26 mouse cellular contexts compared by ENCODE assay signal in the genomic region with DNA sequence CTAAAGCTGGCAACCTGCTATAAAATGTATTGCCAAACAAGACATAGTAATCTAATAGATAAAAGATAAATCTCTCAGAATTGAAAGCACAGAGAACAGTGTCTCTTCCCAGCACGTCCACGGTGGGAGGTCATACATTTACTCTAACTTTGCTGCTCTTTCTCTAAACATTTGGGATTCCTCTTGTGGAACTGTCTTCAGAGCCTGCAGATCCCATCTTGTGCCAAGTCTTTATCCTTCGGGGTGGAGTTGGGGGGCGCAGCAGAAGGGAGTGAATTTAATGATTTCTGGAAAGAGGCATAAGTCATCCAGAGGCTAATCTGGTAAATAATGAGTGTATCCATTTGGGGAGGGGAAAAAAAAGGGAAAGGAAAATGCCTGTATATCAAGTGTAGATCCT.
"Had no signal": no experiment of that assay in that cellular context is flagged by ENCODE, and none has a peak within 500 bp of the region (broad histone marks: within the 10 kb centered on the region; RNA-seq: fewer than 3 reads in every experiment).

No protein-coding gene starts in this region.

- H3K27ac ChIP-seq: gastrocnemius, adult 2 months; heart, adult 2 months; heart, embryonic 13.5 days; heart, embryonic 15.5 days; hindbrain, embryonic 10.5 days; hindbrain, embryonic 12.5 days; hindbrain, embryonic 14.5 days; kidney, embryonic 15.5 days; kidney, postnatal 0 days; limb, embryonic 13.5 days; limb, embryonic 15.5 days; liver, embryonic 12.5 days had no signal

- ATAC-seq: hindbrain, embryonic 16.5 days; inflammation-experienced regulatory T-cells, adult 6 months; liver, embryonic 12.5 days had no signal

- H3K9me3 ChIP-seq: heart, embryonic 13.5 days; heart, embryonic 15.5 days; hindbrain, embryonic 10.5 days; hindbrain, embryonic 12.5 days; kidney, embryonic 15.5 days; limb, embryonic 13.5 days; limb, embryonic 15.5 days; liver, embryonic 12.5 days had no signal

- H3K9ac ChIP-seq: heart, embryonic 13.5 days; heart, embryonic 15.5 days; hindbrain, embryonic 12.5 days; hindbrain, embryonic 14.5 days; kidney, embryonic 15.5 days; limb, embryonic 13.5 days; limb, embryonic 15.5 days; liver, embryonic 12.5 days had no signal

- H3K4me2 ChIP-seq: heart, embryonic 11.5 days; heart, embryonic 13.5 days; heart, embryonic 15.5 days; hindbrain, embryonic 12.5 days; hindbrain, embryonic 14.5 days; kidney, embryonic 15.5 days; limb, embryonic 13.5 days; limb, embryonic 15.5 days; liver, embryonic 12.5 days had no signal

- H3K4me1 ChIP-seq: hindbrain, embryonic 10.5 days; hindbrain, embryonic 12.5 days; limb, embryonic 15.5 days; liver, embryonic 12.5 days had no signal

- DNase-seq: gastrocnemius, adult 2 months; gastrocnemius, postnatal 10 days; gastrocnemius, postnatal 25 days; heart, adult 2 months; heart, postnatal 4 days; kidney, adult 11 months; kidney, adult 2 months; kidney, adult 9 months; kidney, postnatal 14 days; kidney, postnatal 36 days; layer of hippocampus, adult 9-11 months; layer of hippocampus, postnatal 36 days; left cerebral cortex, postnatal 4 days had no signal

- H3K36me3 ChIP-seq: heart, embryonic 13.5 days; heart, embryonic 15.5 days; hindbrain, embryonic 10.5 days; hindbrain, embryonic 12.5 days; kidney, embryonic 15.5 days; limb, embryonic 13.5 days; limb, embryonic 15.5 days; liver, embryonic 12.5 days had no signal

- H3K27me3 ChIP-seq: heart, embryonic 15.5 days; hindbrain, embryonic 12.5 days; kidney, embryonic 15.5 days; limb, embryonic 13.5 days; limb, embryonic 15.5 days; liver, embryonic 12.5 days had no signal

- H3K4me3 ChIP-seq: gastrocnemius, adult 2 months; heart, adult 2 months; heart, embryonic 13.5 days; heart, embryonic 15.5 days; hindbrain, embryonic 10.5 days; hindbrain, embryonic 12.5 days; kidney, embryonic 15.5 days; limb, embryonic 13.5 days; limb, embryonic 15.5 days; liver, embryonic 12.5 days had no signal
